Mouse (Mus musculus): ENCODE results near the gene Hoxd13. TPM values are rescaled to one million over a fixed set of nuclear protein-coding genes. Genes with fewer than 3 reads are reported as not detected.
A peak's percentile ranks its signal among the peaks of the same experiment; 100 is the strongest.

Hoxd13 gene
- polyA plus RNA-seq, 1 experiment from 2014 or later: not detected

DNA sequence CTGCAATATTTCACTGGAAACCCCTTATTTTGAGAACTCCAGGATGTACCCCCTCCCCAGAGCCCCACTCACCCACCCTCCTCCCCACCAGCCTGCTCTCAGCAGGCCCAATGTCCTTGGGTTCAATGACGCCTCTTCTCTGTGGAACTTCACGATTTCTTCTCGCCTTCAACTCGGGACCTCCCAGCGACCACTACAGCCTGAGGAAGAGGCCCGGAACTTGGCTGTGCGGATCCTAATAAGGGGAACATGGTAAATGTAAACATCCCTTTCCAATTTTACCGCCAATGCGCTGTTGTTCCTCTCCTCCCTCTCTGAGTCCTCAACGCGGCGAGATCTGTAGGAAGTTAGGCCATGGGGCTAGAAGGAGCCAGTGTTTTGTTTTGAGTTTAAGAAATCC is 16.0 kb downstream of the Hoxd13 start:
- H3K4me3 ChIP-seq (replicated peaks): no peak overlapping the region
- 3% methylated on average over 12 of the region's 12 CpGs for WGBS
- no peak for ATAC-seq (ENCODE audit: insufficient number of reproducible peaks, low FRiP score, low TSS enrichment, low read depth)

GRCm38 (mm10) chr2:74685059-74685603 is 17.0 kb downstream of the Hoxd13 start:
- WGBS: 11% methylated on average over 4 of the region's 4 CpGs
- no peak for ATAC-seq (ENCODE audit: insufficient number of reproducible peaks, low FRiP score, low TSS enrichment, low read depth)
- Histone ChIP-seq H3K9me3 (replicated peaks) (no peaks in the 10 kb centered on the region), H3K4me1 (peaks cover 16% of the 10 kb centered on the region), H3K4me2 (replicated peaks) (no peak overlapping the region), H3K27me3 (peaks cover 97% of the 10 kb centered on the region), H3K9ac (no peak overlapping the region), H3K27ac (replicated peaks) (no peak overlapping the region), H3K36me3 (no peaks in the 10 kb centered on the region), H3K4me3 (replicated peaks) (no peak overlapping the region)

More for the DNA sequence above, 16.0 kb downstream of the Hoxd13 start:
- Histone ChIP-seq H3K9me3 (replicated peaks) (no peaks in the 10 kb centered on the region), H3K9ac (no peak overlapping the region), H3K4me1 (peaks cover 16% of the 10 kb centered on the region), H3K36me3 (no peaks in the 10 kb centered on the region), H3K27ac (replicated peaks) (no peak overlapping the region), H3K4me2 (replicated peaks) (no peak overlapping the region), H3K27me3 (peaks cover 97% of the 10 kb centered on the region)

DNA sequence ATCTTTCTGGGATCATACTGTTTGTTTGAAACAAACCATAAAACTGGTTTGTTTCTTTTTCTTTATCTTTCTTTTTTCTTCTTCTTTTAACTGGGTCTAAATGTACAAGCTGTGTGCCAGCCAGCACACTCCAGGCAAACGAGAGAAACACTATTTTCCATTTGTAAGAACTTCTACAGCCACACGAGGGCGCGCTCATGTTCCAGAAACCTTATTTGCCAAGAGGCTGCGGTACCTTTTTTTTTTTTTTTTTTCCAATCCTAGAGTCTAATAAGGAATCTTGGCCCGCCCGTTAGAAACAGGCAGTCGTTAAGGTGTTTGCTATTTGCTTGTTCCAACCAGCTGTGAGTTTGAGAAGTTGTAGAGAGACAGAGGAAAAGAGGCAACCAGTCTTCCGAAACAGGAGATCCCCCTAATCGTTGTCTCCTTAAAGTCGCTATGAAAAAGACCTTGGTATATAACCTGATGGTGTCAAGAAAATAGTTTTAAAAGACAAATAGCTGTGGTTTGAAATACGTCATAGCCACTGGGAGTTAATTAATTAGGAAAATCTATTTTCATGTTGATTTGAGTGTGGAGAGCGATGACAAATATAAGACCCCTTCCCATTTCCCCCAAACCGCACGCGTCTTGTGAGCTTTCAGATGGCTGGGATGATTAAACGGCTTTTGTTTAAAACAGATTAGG is 18.3 kb downstream of the Hoxd13 start:
- peaks cover 16% of the 10 kb centered on the region for H3K4me1 ChIP-seq
- H3K36me3 ChIP-seq: no peaks in the 10 kb centered on the region
- no peak overlapping the region for H3K27ac ChIP-seq (replicated peaks)
- no peak overlapping the region for H3K4me2 ChIP-seq (replicated peaks)
- WGBS: 5% methylated on average over 17 of the region's 17 CpGs
- peaks cover 92% of the 10 kb centered on the region for H3K27me3 ChIP-seq
- no peaks in the 10 kb centered on the region for H3K9me3 ChIP-seq (replicated peaks)
- no peak for ATAC-seq (ENCODE audit: insufficient number of reproducible peaks, low FRiP score, low TSS enrichment, low read depth)
- no peak overlapping the region for H3K9ac ChIP-seq
- H3K4me3 ChIP-seq (replicated peaks): no peak overlapping the region

- Histone ChIP-seq H3K27me3 (peaks cover 92% of the 10 kb centered on the region), H3K9ac (no peak overlapping the region), H3K4me3 (replicated peaks) (no peak overlapping the region), H3K27ac (replicated peaks) (no peak overlapping the region), H3K36me3 (no peaks in the 10 kb centered on the region), H3K4me1 (peaks cover 9% of the 10 kb centered on the region), H3K4me2 (replicated peaks) (no peak overlapping the region), H3K9me3 (replicated peaks) (no peaks in the 10 kb centered on the region)
- no peak for ATAC-seq (ENCODE audit: insufficient number of reproducible peaks, low FRiP score, low TSS enrichment, low read depth)
- 2% methylated on average over 27 of the region's 27 CpGs for WGBS
Observed at GRCm38 (mm10) chr2:74686988-74687697, 19.0 kb downstream of the Hoxd13 start.

- H3K36me3 ChIP-seq: no peaks in the 10 kb centered on the region
- no peak overlapping the region for H3K27ac ChIP-seq (replicated peaks)
- H3K9ac ChIP-seq: no peak overlapping the region
- peaks cover under 1% of the 10 kb centered on the region for H3K4me1 ChIP-seq
- 2% methylated on average over 31 of the region's 31 CpGs for WGBS
- no peak overlapping the region for H3K4me2 ChIP-seq (replicated peaks)
- H3K4me3 ChIP-seq (replicated peaks): no peak overlapping the region
- peaks cover 92% of the 10 kb centered on the region for H3K27me3 ChIP-seq
- H3K9me3 ChIP-seq (replicated peaks): no peaks in the 10 kb centered on the region
- ATAC-seq (ENCODE audit: insufficient number of reproducible peaks, low FRiP score, low TSS enrichment, low read depth): no peak
Observed at GRCm38 (mm10) chr2:74687698-74688555, 19.8 kb downstream of the Hoxd13 start.

DNA sequence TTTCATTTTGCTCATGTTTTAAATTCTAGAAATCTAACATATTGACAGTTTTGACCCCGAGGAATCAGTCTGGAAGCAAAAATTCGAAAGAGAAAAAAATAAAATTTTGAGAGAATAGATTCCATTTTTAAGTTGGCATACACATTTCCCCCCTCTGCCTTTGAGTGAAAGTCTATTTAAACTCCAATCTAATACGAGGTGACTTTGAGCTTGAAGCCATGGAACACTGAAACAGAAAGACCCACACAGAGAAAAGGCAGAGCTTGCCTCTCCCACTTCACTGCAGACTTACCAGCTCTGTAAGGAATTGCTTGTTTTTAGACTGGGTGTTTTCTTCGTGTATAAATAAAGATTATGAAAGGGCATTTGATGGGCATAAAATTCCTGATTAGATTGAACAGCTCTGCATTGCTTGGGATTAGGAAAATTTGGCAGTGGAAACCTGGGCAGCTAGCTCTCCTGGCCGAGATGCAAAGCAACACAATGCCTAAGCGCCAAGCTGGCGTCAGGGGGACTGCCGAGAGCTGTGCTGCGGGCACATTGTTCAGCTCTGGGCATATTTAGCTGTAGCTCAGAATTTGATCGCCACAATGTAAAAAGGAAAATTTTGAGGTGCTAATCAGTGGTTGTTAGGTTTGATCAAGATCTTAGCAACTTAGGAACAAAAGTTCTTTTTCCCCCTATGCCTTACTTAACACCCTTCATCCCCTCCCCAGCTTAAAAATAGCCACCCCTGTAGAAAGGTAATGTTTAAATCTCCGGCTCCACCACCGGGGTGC is 20.9 kb downstream of the Hoxd13 start:
- ATAC-seq (ENCODE audit: insufficient number of reproducible peaks, low FRiP score, low TSS enrichment, low read depth): no peak
- Histone ChIP-seq H3K9me3 (replicated peaks) (no peaks in the 10 kb centered on the region), H3K27ac (replicated peaks) (no peak overlapping the region), H3K4me2 (replicated peaks) (no peak overlapping the region), H3K9ac (no peak overlapping the region), H3K36me3 (no peaks in the 10 kb centered on the region), H3K4me1 (no peaks in the 10 kb centered on the region), H3K4me3 (replicated peaks) (no peak overlapping the region), H3K27me3 (peaks cover 92% of the 10 kb centered on the region)
- 5% methylated on average over 12 of the region's 12 CpGs for WGBS

- no peak overlapping the region for H3K9ac ChIP-seq
- H3K27ac ChIP-seq (replicated peaks): no peak overlapping the region
- 3% methylated on average over 24 of the region's 24 CpGs for WGBS
- no peak overlapping the region for H3K4me3 ChIP-seq (replicated peaks)
- H3K4me2 ChIP-seq (replicated peaks): no peak overlapping the region
- no peaks in the 10 kb centered on the region for H3K4me1 ChIP-seq
- ATAC-seq (ENCODE audit: insufficient number of reproducible peaks, low FRiP score, low TSS enrichment, low read depth): no peak
- H3K27me3 ChIP-seq: peaks cover 92% of the 10 kb centered on the region
- H3K36me3 ChIP-seq: no peaks in the 10 kb centered on the region
- H3K9me3 ChIP-seq (replicated peaks): no peaks in the 10 kb centered on the region
Observed at GRCm38 (mm10) chr2:74689574-74690337, 21.6 kb downstream of the Hoxd13 start.

GRCm38 (mm10) chr2:74690338-74690716 is 22.2 kb downstream of the Hoxd13 start:
- no peak for ATAC-seq (ENCODE audit: insufficient number of reproducible peaks, low FRiP score, low TSS enrichment, low read depth)
- WGBS: 10% methylated on average over 8 of the region's 8 CpGs
- no peak overlapping the region for H3K9ac ChIP-seq

DNA sequence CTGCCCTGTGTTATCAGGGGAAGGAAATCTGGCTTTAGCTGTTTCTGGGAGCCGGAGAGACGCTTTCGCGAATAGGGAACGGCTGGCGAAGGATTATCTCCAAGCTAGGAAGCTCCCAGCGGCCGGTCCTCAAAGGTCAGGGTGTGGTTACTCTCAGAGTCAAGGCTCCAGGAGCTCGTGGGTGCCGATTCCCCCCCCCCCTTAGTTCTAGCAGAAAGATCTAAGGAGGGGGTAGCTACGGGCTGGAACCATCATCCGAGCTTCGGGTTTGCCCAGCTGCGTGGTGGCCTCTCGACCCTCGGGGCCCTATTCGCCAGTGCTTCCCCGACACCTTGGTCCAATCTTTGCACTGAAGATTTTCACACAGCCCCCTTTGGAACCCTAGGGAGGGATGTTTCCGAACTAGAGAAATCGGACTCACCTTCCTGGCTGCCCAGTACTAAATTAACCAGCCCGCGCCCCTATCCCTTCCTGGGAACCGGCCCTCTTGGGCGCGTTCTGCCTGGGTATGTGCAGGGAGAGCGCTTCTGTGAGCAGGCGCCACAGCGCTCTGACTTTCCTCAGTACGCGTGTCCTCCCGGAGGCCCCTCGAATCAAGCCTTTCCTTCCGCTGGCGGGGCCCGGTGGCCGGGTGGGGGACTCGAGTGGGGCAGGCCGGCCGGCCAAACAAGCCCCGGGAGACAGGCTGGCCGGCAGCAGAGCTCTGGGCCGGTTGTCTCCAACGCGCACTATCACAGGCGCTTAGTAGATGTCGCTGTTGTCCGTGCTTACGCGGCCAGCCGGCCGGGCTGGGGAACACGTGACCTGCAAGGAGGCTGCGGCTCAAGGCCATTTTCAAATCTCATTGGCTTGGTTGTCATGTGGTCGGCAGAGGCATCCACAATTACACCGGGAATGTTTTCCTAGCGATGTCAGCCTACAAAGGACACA is 23.2 kb downstream of the Hoxd13 start, which contains the start of gene Hoxd10:
TSS of gene Hoxd10 (plus strand) at position 903 of the 930 bp plus-strand sequence.
- Histone ChIP-seq H3K9ac (no peak within 1 kb of the TSS), H3K27ac (replicated peaks) (no peak within 1 kb of the TSS)
- WGBS: under 1% methylated on average over 56 of the region's 56 CpGs

More at GRCm38 (mm10) chr2:74690338-74690716, 22.2 kb downstream of the Hoxd13 start:
- no peaks in the 10 kb centered on the region for H3K4me1 ChIP-seq
- H3K36me3 ChIP-seq: no peaks in the 10 kb centered on the region
- peaks cover 92% of the 10 kb centered on the region for H3K27me3 ChIP-seq
- H3K27ac ChIP-seq (replicated peaks): no peak overlapping the region
- no peak overlapping the region for H3K4me3 ChIP-seq (replicated peaks)
- H3K4me2 ChIP-seq (replicated peaks): no peak overlapping the region
- H3K9me3 ChIP-seq (replicated peaks): no peaks in the 10 kb centered on the region

More for the DNA sequence above, 23.2 kb downstream of the Hoxd13 start, which contains the start of gene Hoxd10:
- ATAC-seq (ENCODE audit: insufficient number of reproducible peaks, low FRiP score, low TSS enrichment, low read depth): no peak
- H3K4me3 ChIP-seq (replicated peaks): peak within 1 kb of the TSS; percentile 16; the same call in 1 of the 2 replicates
- H3K9me3 ChIP-seq (replicated peaks): no peaks in the 10 kb centered on the region
- H3K36me3 ChIP-seq: no peaks in the 10 kb centered on the region
- no peaks in the 10 kb centered on the region for H3K4me1 ChIP-seq
- no peak within 1 kb of the TSS; the same call in 1 of the 2 replicates for H3K4me2 ChIP-seq (replicated peaks)
- peaks cover 94% of the 10 kb centered on the region for H3K27me3 ChIP-seq
